Mouse (Mus musculus) c-Kit-positive CD71-positive TER-119-negative erythroid progenitor cells, embryonic 14.5 days (primary cell): ENCODE measurements around the gene Kcnj15.

Experiments
- DNase-seq: peaks from one replicate; pipeline ENCODE4 v3.0.0-alpha.2; 2013; ENCODE audit warnings: low read depth

Gene Kcnj15

GRCm38 (mm10) chr16:95292843-95293505 is 35.6 kb downstream of the Kcnj15 start:
- no peak for DNase-seq

- DNase-seq = no peak
These were observed 40.3 kb downstream of the Kcnj15 start for GRCm38 (mm10) chr16:95297651-95298050.

GRCm38 (mm10) chr16:95301667-95302066 is 44.3 kb downstream of the Kcnj15 start:
- DNase-seq = no peak

DNA sequence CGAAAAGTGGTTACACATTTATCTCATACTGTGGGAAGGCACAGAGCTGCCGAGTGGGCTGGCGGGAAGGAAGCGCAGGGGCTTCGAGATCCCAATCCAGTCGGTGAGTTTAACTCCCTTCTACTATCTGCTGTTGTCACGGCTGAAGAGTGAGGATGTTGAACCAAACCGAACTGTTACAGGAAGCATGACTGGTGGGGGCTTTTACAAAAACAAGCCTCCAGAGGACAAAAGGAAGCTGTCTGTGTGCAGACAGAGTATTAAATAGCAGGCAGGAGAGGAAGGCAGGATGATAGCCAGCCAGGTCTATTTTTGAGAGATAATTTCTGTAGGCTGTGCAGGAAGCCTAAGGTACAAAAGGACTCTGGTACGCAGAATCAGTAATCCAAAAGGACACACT is 46.3 kb downstream of the Kcnj15 start:
- DNase-seq = no peak

DNA sequence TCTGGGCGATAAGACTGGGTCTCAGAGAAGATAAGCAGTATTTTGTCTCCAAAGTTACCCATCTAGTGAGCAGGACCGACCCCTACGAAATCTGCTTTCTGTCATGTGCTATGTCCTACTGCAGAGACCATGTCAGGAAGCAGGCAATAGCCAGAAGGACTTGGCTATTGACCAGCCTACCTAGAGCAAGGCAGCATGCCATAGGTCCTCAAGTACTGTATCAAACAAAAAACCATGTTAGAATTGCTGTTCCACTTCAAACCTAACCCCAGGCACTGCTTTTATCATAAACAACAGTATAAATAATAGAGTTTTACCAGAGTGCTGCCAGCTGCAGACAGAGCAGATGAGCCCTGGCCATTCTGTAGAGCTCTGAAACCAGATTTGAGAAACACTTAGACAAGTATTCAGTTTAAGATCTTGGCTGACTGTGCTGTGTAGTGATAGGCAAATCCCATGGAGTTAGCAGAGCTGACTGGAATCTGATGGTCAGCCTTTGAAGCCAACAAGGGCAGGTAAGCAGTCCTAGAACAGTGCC is 50.5 kb downstream of the Kcnj15 start:
- no peak for DNase-seq

GRCm38 (mm10) chr16:95321945-95322625 is 64.7 kb downstream of the Kcnj15 start:
- no peak for DNase-seq

DNA sequence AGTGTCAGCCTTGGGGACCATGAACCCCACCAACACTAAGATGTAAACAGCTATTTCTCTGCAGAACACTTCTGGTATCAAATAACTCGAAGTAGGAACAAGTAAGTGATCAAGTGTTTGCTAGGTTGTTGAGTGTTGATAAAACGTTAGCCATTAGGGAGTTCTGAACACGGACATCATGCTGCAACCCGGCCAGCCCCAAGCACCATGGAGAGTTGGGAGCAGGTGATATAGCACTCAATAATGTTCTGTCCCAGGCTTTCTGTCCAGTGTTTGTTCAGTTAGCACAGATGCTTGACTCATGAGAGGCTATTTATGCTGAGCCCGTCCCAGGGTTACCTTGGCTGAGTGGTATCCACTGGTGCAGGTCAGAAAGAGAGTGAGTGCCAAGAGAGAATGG is 74.8 kb downstream of the Kcnj15 start:
- DNase-seq = no peak

DNA sequence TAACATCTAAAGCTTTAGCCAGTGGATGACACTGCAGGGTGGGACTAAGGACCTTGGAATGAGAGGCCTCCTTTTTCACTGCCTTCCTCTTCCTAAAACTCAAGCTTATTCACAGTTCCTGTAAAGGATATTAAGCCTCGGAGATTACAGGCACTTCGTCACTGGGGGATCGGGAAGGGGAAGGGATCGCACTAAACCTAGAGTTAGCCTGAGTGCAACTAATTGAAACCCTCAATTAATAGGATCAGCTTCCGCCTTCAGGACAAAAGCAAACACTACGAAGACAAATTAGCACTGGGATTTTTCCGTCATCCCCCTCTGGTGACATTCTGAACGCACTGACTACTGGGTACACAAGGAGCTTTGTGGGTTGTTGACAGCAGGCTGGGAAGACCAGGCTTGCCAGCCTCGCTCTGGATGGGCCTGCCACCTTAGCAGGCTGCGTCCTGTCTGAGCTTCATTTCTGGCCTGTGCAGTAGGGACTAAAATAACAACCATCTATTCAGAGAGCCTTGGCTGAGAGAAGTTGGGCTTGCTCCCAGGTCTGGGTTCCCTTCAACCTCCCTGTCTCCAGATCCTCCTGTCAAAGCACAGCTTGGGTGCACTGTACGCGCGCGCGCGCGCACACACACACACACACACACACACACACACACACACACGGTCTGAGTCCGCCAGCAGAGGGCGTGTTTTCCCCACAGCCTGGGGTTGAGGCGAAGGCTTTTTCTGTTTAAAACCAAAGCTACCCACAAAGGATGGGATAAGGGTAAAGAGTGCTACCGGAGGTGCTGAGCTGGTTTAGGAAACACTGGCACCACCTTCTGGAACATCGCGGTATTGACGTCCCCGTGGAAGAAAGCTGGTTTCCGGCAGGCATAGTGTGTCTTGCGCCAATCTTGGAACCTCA is 83.8 kb downstream of the Kcnj15 start:
- peak; percentile 38 for DNase-seq

DNA sequence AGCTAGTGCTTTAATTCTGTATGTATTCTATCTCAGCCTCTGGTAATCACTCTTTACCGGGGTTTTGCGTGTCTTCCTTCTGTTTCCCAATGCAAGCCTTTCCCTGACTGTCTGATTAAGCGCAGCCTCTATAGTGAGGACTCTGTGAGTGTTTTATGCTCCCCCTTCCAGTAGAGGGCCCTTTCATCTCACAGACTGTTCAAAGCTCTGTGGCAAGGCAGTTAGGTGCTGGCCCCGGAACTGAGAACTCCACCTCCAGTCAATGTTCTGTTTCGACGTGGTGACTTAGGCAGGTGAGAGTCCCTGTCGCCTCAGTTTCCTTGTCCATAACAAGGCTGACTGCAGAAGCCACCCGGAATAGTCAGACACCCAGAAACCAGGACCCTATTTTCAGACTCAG is 84.7 kb downstream of the Kcnj15 start:
- no peak for DNase-seq

DNA sequence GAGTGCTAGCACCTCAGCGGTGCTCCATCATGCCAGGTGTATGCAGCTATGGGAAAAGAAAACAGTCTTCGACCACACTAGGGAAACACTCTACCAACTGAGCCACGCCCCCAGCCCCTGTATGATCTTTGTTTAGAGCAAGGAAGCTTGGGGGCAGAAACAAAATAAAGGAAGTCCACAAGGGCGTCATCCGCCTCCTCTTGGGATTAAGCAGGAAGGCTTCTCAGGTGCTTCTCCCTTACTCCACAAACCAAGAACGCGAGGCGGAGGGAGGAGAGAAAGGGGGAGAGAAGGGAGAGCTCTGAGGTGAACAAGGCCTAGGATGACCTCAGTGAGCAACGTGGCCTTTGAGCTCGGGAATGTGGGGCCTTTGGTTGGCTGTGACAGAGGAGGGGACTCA is 87.6 kb downstream of the Kcnj15 start:
- no peak for DNase-seq

GRCm38 (mm10) chr16:95345882-95346281 is 88.5 kb downstream of the Kcnj15 start:
- DNase-seq = peak; percentile 25

GRCm38 (mm10) chr16:95347202-95347601 is 89.8 kb downstream of the Kcnj15 start:
- DNase-seq = no peak

DNA sequence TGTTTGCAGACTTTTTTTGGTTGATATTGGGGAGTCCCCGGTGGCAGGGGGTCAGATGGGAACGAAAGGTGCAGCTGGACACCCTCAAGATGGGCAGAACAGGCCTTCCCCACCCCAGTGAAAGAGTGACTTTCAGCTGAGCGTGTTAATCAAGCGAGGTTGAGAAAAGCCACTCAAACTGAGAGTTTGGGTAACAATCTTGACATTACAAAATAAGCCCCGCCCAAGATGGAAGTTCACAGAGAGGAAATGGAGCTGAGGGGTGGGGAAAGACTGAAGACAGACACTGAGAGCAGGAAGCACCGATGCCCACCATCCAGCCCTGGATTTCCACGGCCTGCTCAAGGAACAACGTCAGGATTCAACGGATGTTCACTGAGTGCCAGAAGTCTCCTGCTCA is 91.2 kb downstream of the Kcnj15 start:
- no peak for DNase-seq

DNA sequence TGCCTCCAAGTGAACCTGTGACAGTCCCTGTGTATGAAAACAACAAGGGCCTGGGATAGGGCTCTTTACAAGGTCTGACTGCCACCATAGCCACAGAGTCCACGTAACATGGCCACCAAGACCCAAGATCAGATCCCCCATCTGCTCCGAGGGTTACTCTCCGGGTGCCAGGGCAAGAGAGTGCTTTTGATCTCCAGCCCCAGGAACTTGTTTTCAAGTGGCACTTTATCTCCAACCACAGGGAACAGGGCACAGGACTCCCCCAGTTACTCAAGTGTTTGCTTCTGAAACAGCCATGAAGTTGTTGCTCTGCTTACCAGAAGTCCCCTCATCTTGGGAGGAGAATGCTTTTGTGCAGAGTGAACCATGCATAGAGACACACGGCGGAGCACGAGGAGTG is 92.0 kb downstream of the Kcnj15 start:
- DNase-seq = no peak

- DNase-seq = no peak
These were observed 92.4 kb downstream of the Kcnj15 start for GRCm38 (mm10) chr16:95349745-95350144.
